Mouse (Mus musculus): ENCODE measurements around the gene Olfr715b. TPM values are rescaled to one million over a fixed set of nuclear protein-coding genes. Genes with fewer than 3 reads are reported as not detected.
"Not testable (repeated sequence)": the region's sequence is repeated elsewhere in the genome, so short reads cannot be mapped to it uniquely, and the experiment has no call there.

The Olfr715b gene
- polyA plus RNA-seq (2012; rRNA removed), result not detected in 2 replicates

DNA sequence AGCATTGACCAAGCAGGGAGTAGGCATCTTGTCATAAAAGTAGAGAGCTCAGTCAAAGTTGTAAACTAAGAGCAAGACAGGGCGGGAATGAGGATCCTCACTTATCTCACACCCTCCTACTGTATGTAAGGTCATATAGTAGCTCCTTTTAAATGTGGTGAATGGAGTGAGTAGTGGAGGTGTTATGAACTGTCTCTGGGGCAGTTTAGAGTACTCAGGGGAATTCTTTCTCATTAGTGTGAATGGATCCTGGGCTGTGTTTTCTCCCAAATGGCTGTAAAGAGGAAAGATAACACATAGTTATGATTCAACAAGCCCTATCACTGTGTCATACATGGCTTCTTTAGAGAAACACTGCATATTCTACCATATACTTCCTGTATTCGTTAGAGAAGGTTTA, at the start of gene Olfr715b:
Olfr715b (minus strand) TSS at position 101 of the 400 bp plus-strand sequence.
- H3K27me3 ChIP-seq (ENCODE audit: control insufficient read depth, insufficient read depth, low read length); H3K27ac ChIP-seq (ENCODE audit: insufficient read depth, low read length); H3K4me1 ChIP-seq (ENCODE audit: control insufficient read depth, insufficient read depth, low read length); H3K4me3 ChIP-seq (replicated peaks; ENCODE audit: insufficient read depth, low read depth, low read length); DNase-seq: not testable (repeated sequence)
- WGBS, result 73% methylated on average over 2 of the region's 2 CpGs

DNA sequence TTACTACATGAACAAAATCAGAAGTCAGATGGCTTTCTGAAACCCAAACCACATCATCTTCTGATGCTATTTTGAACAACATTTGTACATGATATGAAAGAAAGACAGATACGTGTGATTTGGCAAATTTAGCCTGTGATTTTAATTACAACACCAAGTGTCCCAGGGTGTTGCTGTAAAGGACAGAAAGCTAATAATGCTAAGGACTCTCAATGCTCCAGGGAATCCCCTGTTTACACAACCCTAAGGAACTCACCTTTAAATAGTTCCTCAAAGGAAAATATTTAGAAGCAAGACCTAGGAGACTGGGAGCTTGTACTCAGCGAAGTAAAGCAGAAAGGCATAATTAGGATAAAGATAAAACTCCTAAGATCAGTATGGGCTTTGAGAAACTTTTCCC, 27.9 kb upstream of the Olfr715b start, which contains the start of gene Olfr716:
Olfr716 (plus strand) TSS at position 301 of the 400 bp plus-strand sequence.
- not testable (repeated sequence) for H3K4me3 ChIP-seq (replicated peaks; ENCODE audit: insufficient read depth, low read depth, low read length); H3K27ac ChIP-seq (ENCODE audit: insufficient read depth, low read length); DNase-seq; H3K4me1 ChIP-seq (ENCODE audit: control insufficient read depth, insufficient read depth, low read length); H3K27me3 ChIP-seq (ENCODE audit: control insufficient read depth, insufficient read depth, low read length)
- 60% methylated on average over 2 of the region's 2 CpGs for WGBS

DNA sequence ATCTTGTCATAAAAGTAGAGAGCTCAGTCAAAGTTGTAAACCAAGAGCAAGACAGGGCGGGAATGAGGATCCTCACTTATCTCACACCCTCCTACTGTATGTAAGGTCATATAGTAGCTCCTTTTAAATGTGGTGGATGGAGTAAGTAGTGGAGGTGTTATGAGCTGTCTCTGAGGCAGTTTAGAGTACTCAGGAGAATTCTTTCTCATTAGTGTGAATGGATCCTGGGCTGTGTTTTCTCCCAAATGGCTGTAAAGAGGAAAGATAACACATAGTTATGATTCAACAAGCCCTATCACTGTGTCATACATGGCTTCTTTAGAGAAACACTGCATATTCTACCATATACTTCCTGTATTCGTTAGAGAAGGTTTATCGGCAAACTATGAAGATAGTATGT, 20.8 kb upstream of the Olfr715b start, which contains the start of gene Olfr715:
Olfr715 (minus strand) TSS at position 101 of the 400 bp plus-strand sequence.
- H3K4me1 ChIP-seq (ENCODE audit: control insufficient read depth, insufficient read depth, low read length); H3K4me3 ChIP-seq (replicated peaks; ENCODE audit: insufficient read depth, low read depth, low read length); H3K27ac ChIP-seq (ENCODE audit: insufficient read depth, low read length); DNase-seq; H3K27me3 ChIP-seq (ENCODE audit: control insufficient read depth, insufficient read depth, low read length): not testable (repeated sequence)
- WGBS, result 88% methylated on average over 3 of the region's 3 CpGs

DNA sequence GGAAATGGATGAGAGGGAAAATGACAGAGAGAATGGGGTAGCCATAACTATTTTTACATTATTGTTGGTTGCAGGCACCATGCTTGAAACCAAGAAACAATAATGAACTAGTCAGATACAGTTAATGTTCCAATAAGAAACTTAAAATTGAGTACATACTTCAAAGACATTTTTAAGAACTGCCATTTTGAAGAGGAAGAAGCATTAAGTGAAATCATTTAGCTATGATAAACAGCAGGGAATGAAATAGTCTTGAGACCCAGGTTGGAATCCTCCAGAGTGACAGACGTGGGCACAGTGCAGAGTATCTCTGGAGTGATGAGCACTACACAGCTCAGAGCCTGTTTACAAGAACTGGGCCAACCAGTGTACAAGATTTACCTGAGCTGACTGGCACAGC, 17.2 kb downstream of the Olfr715b start, which contains the start of gene Olfr17:
Olfr17 (plus strand) TSS at position 301 of the 400 bp plus-strand sequence.
- Histone ChIP-seq H3K4me1 (ENCODE audit: control insufficient read depth, insufficient read depth, low read length) (no peaks in the 10 kb centered on the region), H3K4me3 (replicated peaks; ENCODE audit: insufficient read depth, low read depth, low read length) (no peak within 1 kb of the TSS), H3K27ac (ENCODE audit: insufficient read depth, low read length) (no peak within 1 kb of the TSS), H3K27me3 (ENCODE audit: control insufficient read depth, insufficient read depth, low read length) (no peaks in the 10 kb centered on the region)
- 38% methylated on average over 1 of the region's 1 CpGs for WGBS
- DNase-seq, result no peak
- TF ChIP-seq POLR2A (IDR thresholded peaks at IDR 0.05; ENCODE audit: borderline replicate concordance, insufficient read depth, low read length) (no peak), CTCF (IDR thresholded peaks at IDR 0.05; ENCODE audit: borderline replicate concordance, insufficient read depth, low read depth, low read length) (no peak)

DNA sequence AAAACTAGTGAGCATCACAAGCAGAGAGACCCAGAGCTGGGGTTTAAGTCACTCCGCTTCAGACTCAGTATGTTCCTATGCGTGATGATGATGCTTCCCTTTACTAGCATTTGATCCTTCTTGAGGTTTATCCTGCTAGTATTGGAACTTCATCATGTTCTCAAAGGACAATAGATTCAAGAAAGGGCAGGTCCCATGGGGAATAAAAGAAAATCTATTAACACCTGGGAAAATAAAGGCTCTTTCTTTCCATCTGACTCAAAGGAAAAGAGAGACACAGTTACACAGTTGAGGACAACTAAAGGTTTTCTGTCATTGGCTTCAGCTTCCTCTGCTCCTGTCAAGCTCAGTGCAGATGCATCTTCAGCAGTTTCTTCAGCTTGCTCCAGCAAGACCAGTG, 39.5 kb downstream of the Olfr715b start, which contains the start of gene Olfr714:
Olfr714 (plus strand) TSS at position 301 of the 400 bp plus-strand sequence.
- Histone ChIP-seq H3K4me1 (ENCODE audit: control insufficient read depth, insufficient read depth, low read length) (no peaks in the 10 kb centered on the region), H3K27me3 (ENCODE audit: control insufficient read depth, insufficient read depth, low read length) (no peaks in the 10 kb centered on the region), H3K4me3 (replicated peaks; ENCODE audit: insufficient read depth, low read depth, low read length) (no peak within 1 kb of the TSS), H3K27ac (ENCODE audit: insufficient read depth, low read length) (no peak within 1 kb of the TSS)
- DNase-seq, result no peak
- no peak for TF ChIP-seq CTCF (IDR thresholded peaks at IDR 0.05; ENCODE audit: borderline replicate concordance, insufficient read depth, low read depth, low read length)
- no peak for TF ChIP-seq POLR2A (IDR thresholded peaks at IDR 0.05; ENCODE audit: borderline replicate concordance, insufficient read depth, low read length)
- WGBS, result 93% methylated on average over 2 of the region's 2 CpGs

Other genes with a start within 250 kb of the Olfr715b start
- not detected in 2 replicates for gene Olfr704, start 247.2 kb downstream of the Olfr715b start, polyA plus RNA-seq (2012; rRNA removed)
- gene Olfr705, start 233.5 kb downstream of the Olfr715b start, polyA plus RNA-seq (2012; rRNA removed), result not detected in 2 replicates
- not detected in 2 replicates for gene Olfr706, start 222.2 kb downstream of the Olfr715b start, polyA plus RNA-seq (2012; rRNA removed)
- gene Olfr707, start 209.1 kb downstream of the Olfr715b start, polyA plus RNA-seq (2012; rRNA removed), result not detected in 2 replicates
- not detected in 2 replicates for gene Olfr1532-ps1, start 202.4 kb downstream of the Olfr715b start, polyA plus RNA-seq (2012; rRNA removed)
- gene Olfr709-ps1, start 178.2 kb downstream of the Olfr715b start, polyA plus RNA-seq (2012; rRNA removed), result not detected in 2 replicates
- gene Olfr710, start 162.1 kb downstream of the Olfr715b start, polyA plus RNA-seq (2012; rRNA removed), result not detected in 2 replicates
- not detected in 2 replicates for gene Olfr6, start 146.4 kb downstream of the Olfr715b start, polyA plus RNA-seq (2012; rRNA removed)
- gene Olfr711, start 134.9 kb downstream of the Olfr715b start, polyA plus RNA-seq (2012; rRNA removed), result not detected in 2 replicates
- not detected in 2 replicates for gene Olfr2, start 104.3 kb downstream of the Olfr715b start, polyA plus RNA-seq (2012; rRNA removed)
- gene Olfr713, start 79.2 kb downstream of the Olfr715b start, polyA plus RNA-seq (2012; rRNA removed), result not detected in 2 replicates
- not detected in 2 replicates for gene Olfr714, start 39.4 kb downstream of the Olfr715b start, polyA plus RNA-seq (2012; rRNA removed)
- not detected in 2 replicates for gene Olfr17, start 17.1 kb downstream of the Olfr715b start, polyA plus RNA-seq (2012; rRNA removed)
- gene Olfr715, start 20.7 kb upstream of the Olfr715b start, polyA plus RNA-seq (2012; rRNA removed), result not detected in 2 replicates
- not detected in 2 replicates for gene Olfr716, start 28.0 kb upstream of the Olfr715b start, polyA plus RNA-seq (2012; rRNA removed)
- not detected in 2 replicates for gene Nlrp14, start 56.6 kb upstream of the Olfr715b start, polyA plus RNA-seq (2012; rRNA removed)
- not detected in 2 replicates for gene Rbmxl2, start 99.1 kb upstream of the Olfr715b start, polyA plus RNA-seq (2012; rRNA removed)